Mouse (Mus musculus) ES-Bruce4 (cell line): ENCODE measurements at regions not wholly inside any gene's neighbourhood (a gene's known extent, or its start where the extent isn't known, plus 50 kb on each side); places are given as distances from the start of the nearest gene placed in this dataset.

Source experiments
- CTCF ChIP-seq: IDR thresholded peaks from one replicate; pipeline ENCODE4 v1.8.1; 2011; ENCODE audit warnings: low read depth, low read length
- EP300 ChIP-seq: IDR thresholded peaks from 2 replicates; pipeline ENCODE4 v1.6.1; 2011; ENCODE audit warnings: low read depth, low read length; ENCODE audit not compliant: insufficient read depth
- POLR2A ChIP-seq: IDR thresholded peaks from one replicate; pipeline ENCODE4 v1.8.1; 2011; ENCODE audit warnings: low read length; ENCODE audit not compliant: insufficient read depth

DNA sequence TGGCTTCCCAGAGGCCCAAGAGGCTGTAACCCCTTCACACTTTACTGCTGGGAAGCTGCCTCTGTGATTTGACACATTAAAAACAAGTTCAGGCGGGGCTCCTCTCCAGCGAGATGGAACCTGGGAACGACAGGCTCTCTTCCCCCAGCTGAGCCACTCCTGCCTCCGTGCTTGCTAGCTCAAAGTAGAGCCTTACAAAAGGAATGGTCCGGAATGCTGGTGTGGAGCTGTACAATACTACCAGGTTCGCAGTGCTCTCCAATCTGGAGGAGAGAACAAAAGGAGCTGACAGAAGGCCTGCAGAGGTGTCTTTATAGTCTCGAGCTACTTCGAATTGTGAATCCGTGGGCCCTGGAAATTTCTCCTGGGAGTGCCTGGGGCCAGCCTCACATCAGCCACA, 100.4 kb upstream of the Irx4 start:
- no peak for TF ChIP-seq POLR2A
- TF ChIP-seq CTCF, result no peak
- TF ChIP-seq EP300, result no peak
